Mouse (Mus musculus) MEL (cell line): Measurements from ENCODE around the gene Kcnc3.

ENCODE experiments used
- CTCF ChIP-seq, 3 experiments: IDR thresholded peaks in 2 of 3; conservative IDR thresholded peaks in 1 of 3; 2 replicates each; pipeline ENCODE4 v1.5.1; 2011 to 2012; ENCODE audit warnings: low read length in 3 of 3, low read depth in 2 of 3, mild to moderate bottlenecking in 2 of 3, improper control_type of control experiment in 1 of 3, inconsistent platforms in 1 of 3, mixed read lengths in 1 of 3, moderate library complexity in 1 of 3; ENCODE audit not compliant: control insufficient read depth in 1 of 3, insufficient read depth in 1 of 3, poor library complexity in 1 of 3, severe bottlenecking in 1 of 3
- MAFK ChIP-seq: IDR thresholded peaks from 2 replicates; pipeline ENCODE4 v1.6.1; 2011; ENCODE audit warnings: low read depth, mild to moderate bottlenecking, low read length, improper control_type of control experiment, borderline replicate concordance
- MYB ChIP-seq: IDR thresholded peaks from 2 replicates; pipeline ENCODE4 v1.6.1; 2011; ENCODE audit warnings: mild to moderate bottlenecking, low read depth, low read length, improper control_type of control experiment
- POLR2A ChIP-seq, 2 experiments: IDR thresholded peaks; 2 replicates each; pipeline ENCODE4 v1.6.1; 2011 to 2012; ENCODE audit warnings: low read length in 2 of 2, mild to moderate bottlenecking in 2 of 2, control low read depth in 1 of 2, improper control_type of control experiment in 1 of 2, low read depth in 1 of 2, moderate library complexity in 1 of 2; ENCODE audit not compliant: control insufficient read depth in 1 of 2, insufficient read depth in 1 of 2, poor library complexity in 1 of 2
- POLR2AphosphoS2 ChIP-seq: IDR thresholded peaks from 2 replicates; pipeline ENCODE4 v1.6.1; 2011; ENCODE audit warnings: low read length, improper control_type of control experiment
- SIN3A ChIP-seq: IDR thresholded peaks from 2 replicates; pipeline ENCODE4 v1.6.1; 2012; ENCODE audit warnings: low read length, improper control_type of control experiment, inconsistent platforms
- SMC3 ChIP-seq: IDR thresholded peaks from 2 replicates; pipeline ENCODE4 v1.6.1; 2011; ENCODE audit warnings: low read depth, low read length, improper control_type of control experiment
- TAL1 ChIP-seq: IDR thresholded peaks from 2 replicates; pipeline ENCODE4 v1.6.1; 2012; ENCODE audit warnings: mild to moderate bottlenecking, inconsistent platforms, low read length, moderate library complexity, mixed read lengths
- TCF12 ChIP-seq: IDR thresholded peaks from 2 replicates; pipeline ENCODE4 v1.6.1; 2014; ENCODE audit warnings: low read depth, mild to moderate bottlenecking, inconsistent platforms, low read length, improper control_type of control experiment, moderate library complexity
- USF1 ChIP-seq: IDR thresholded peaks from 2 replicates; pipeline ENCODE4 v1.6.1; 2014; ENCODE audit warnings: low read depth, mild to moderate bottlenecking, inconsistent platforms, low read length, improper control_type of control experiment, moderate library complexity
- ZC3H11A ChIP-seq: IDR thresholded peaks from 2 replicates; pipeline ENCODE4 v1.6.1; 2012; ENCODE audit warnings: low read depth, mild to moderate bottlenecking, inconsistent platforms, low read length, improper control_type of control experiment
- ZKSCAN1 ChIP-seq: IDR thresholded peaks from 2 replicates; pipeline ENCODE4 v1.6.1; 2012; ENCODE audit warnings: low read depth, mild to moderate bottlenecking, inconsistent platforms, low read length, improper control_type of control experiment, moderate library complexity

DNA sequence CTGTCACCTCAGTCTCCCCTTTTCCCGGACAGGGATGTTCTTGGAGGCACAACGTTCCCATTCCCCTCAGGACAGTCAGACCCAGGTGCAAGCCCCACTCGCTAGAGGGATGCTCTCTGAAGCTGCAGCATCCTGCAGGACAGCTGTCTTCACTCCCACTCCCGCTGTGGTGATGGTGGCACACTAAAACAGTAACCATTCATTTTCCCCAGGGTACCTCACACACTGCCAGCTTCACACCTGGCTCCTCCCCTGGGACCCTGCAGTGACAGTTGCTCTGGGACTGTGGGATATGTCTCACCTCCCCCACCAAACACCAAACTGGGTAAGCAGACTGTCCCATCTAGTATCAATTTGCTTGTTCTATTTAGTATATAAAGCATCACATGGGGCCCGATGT is 42.7 kb upstream of the Kcnc3 start:
- TF ChIP-seq TCF12 = no peak
- no peak for TF ChIP-seq CTCF (IDR thresholded peaks at IDR 0.05 in 2 of 3, conservative IDR thresholded peaks at IDR 0.05 in 1 of 3; ENCODE audit: control insufficient read depth in 1 of 3, insufficient read depth in 1 of 3, low read depth in 2 of 3, low read length in 3 of 3, poor library complexity in 1 of 3, severe bottlenecking in 1 of 3)
- TF ChIP-seq SMC3 = no peak
- TF ChIP-seq POLR2AphosphoS2 = no peak; the same call in 1 of the 2 replicates
- TF ChIP-seq TAL1 = no peak
- TF ChIP-seq POLR2A (IDR thresholded peaks at IDR 0.05; ENCODE audit: control insufficient read depth in 1 of 2, insufficient read depth in 1 of 2, low read depth in 1 of 2, low read length in 2 of 2, poor library complexity in 1 of 2) = no peak
- no peak for TF ChIP-seq ZKSCAN1
- no peak for TF ChIP-seq USF1
- TF ChIP-seq ZC3H11A = no peak
- TF ChIP-seq MYB = no peak
- no peak for TF ChIP-seq MAFK
- no peak for TF ChIP-seq SIN3A
